Mouse (Mus musculus) telencephalon, adult 2 months (tissue): ENCODE measurements at regions not wholly inside any gene's neighbourhood (a gene's known extent, or its start where the extent isn't known, plus 50 kb on each side); places are given as distances from the start of the nearest gene placed in this dataset.

Experiments
- DNase-seq: peaks from one replicate; pipeline ENCODE4 v3.0.0-alpha.2; 2011; ENCODE audit warnings: low read depth, low spot score

GRCm38 (mm10) chr7:58919863-58920262 is 263.9 kb downstream of the Atp10a start:
- no peak for DNase-seq

GRCm38 (mm10) chr7:58920283-58920682 is 264.3 kb downstream of the Atp10a start:
- DNase-seq, result no peak

- no peak for DNase-seq
Measured at GRCm38 (mm10) chr7:58924975-58925374, 269.0 kb downstream of the Atp10a start.

- DNase-seq, result peak; percentile 45
Measured at GRCm38 (mm10) chr7:58925406-58925805, 269.4 kb downstream of the Atp10a start.

GRCm38 (mm10) chr7:58957448-58957847 is 271.1 kb upstream of the Ube3a start:
- peak; percentile 38 for DNase-seq

GRCm38 (mm10) chr7:59007196-59007595 is 221.4 kb upstream of the Ube3a start:
- DNase-seq, result peak; percentile 58

- no peak for DNase-seq
Measured at GRCm38 (mm10) chr7:59013449-59014301, 214.9 kb upstream of the Ube3a start.

- no peak for DNase-seq
Measured at GRCm38 (mm10) chr7:59014302-59014677, 214.3 kb upstream of the Ube3a start.

GRCm38 (mm10) chr7:59027437-59027836 is 201.1 kb upstream of the Ube3a start:
- peak; percentile 59 for DNase-seq
